Comparison of ENCODE assay signal across 24 mouse cellular contexts in the genomic region with DNA sequence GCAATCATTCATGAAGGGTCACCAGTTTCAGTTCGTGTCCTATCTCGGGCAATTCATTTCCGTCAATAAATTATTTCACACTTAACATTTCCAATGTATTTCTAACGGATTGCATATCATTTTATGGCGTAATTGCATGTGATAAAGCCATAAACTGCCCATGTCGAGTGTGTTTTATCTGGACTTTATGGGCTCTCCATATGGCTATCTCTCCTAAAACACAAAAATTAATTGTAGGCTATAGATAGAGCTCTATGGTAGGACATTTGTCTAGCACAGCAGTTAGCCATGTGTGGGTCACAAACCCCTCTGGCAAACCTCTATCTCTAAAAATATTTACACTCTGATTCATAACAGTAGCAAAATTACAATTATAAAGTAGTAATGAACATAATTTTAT. TPM values are rescaled to one million over a fixed set of nuclear protein-coding genes. Genes with fewer than 3 reads are reported as not detected.
DNase-seq lines count a peak whose midpoint lies in the region; ATAC-seq and TF ChIP-seq lines count a peak whose summit lies in the region.
"Had no signal": no experiment of that assay in that cellular context is flagged by ENCODE, and none has a peak within 500 bp of the region (broad histone marks: within the 10 kb centered on the region; RNA-seq: fewer than 3 reads in every experiment).

No protein-coding gene starts in this region.

- no peak for ATAC-seq in lung, embryonic 14.5 days (ENCODE audit: insufficient read depth)
- no peak for ATAC-seq in lung, postnatal 0 days
- peak; percentile 82 for ATAC-seq in intestine, embryonic 16.5 days
- peak; percentile 73 for ATAC-seq in liver, embryonic 15.5 days (ENCODE audit: insufficient read depth)
- ATAC-seq in forebrain, embryonic 15.5 days (replicated peaks) = no peak
- no peak for ATAC-seq in hindbrain, postnatal 0 days
- ATAC-seq: midbrain, embryonic 13.5 days had no signal

- TF ChIP-seq CTCF in lung, embryonic 14.5 days (IDR thresholded peaks at IDR 0.05; ENCODE audit: low read depth) = no peak
- TF ChIP-seq CTCF in lung, postnatal 0 days (IDR thresholded peaks at IDR 0.05) = no peak
- no peak for TF ChIP-seq CTCF in hindbrain, postnatal 0 days (IDR thresholded peaks at IDR 0.05; ENCODE audit: low read depth)

- H3K9me3 ChIP-seq in lung, embryonic 14.5 days (ENCODE audit: low read depth, low read length) = no peaks in the 10 kb centered on the region
- H3K9me3 ChIP-seq in lung, postnatal 0 days (ENCODE audit: low read length) = no peaks in the 10 kb centered on the region
- no peaks in the 10 kb centered on the region for H3K9me3 ChIP-seq in intestine, embryonic 16.5 days (ENCODE audit: control insufficient read depth, low read length)
- H3K9me3 ChIP-seq in liver, embryonic 15.5 days (replicated peaks) = no peaks in the 10 kb centered on the region
- H3K9me3 ChIP-seq in forebrain, embryonic 15.5 days = no peaks in the 10 kb centered on the region
- H3K9me3 ChIP-seq in hindbrain, postnatal 0 days (ENCODE audit: low read length) = no peaks in the 10 kb centered on the region
- H3K9me3 ChIP-seq: embryonic facial prominence, embryonic 13.5 days; forebrain, embryonic 12.5 days; heart, embryonic 12.5 days; hindbrain, embryonic 13.5 days; midbrain, embryonic 13.5 days; stomach, embryonic 15.5 days had no signal

- H3K4me3 ChIP-seq in lung, embryonic 14.5 days (ENCODE audit: low read depth, low read length) = no peak overlapping the region
- no peak overlapping the region for H3K4me3 ChIP-seq in lung, postnatal 0 days (ENCODE audit: low read depth, low read length)
- no peak overlapping the region for H3K4me3 ChIP-seq in intestine, embryonic 16.5 days (ENCODE audit: low read length)
- H3K4me3 ChIP-seq in liver, embryonic 15.5 days (replicated peaks) = no peak overlapping the region
- H3K4me3 ChIP-seq in forebrain, embryonic 15.5 days = no peak overlapping the region
- no peak overlapping the region for H3K4me3 ChIP-seq in hindbrain, postnatal 0 days (ENCODE audit: low read length)
- H3K4me3 ChIP-seq: embryonic facial prominence, embryonic 13.5 days; erythroblast, embryonic 14.5 days; forebrain, embryonic 12.5 days; heart, embryonic 12.5 days; hindbrain, embryonic 13.5 days; midbrain, embryonic 13.5 days; stomach, embryonic 15.5 days had no signal

- H3K4me1 ChIP-seq in lung, embryonic 14.5 days (ENCODE audit: insufficient read depth) = peaks cover 12% of the 10 kb centered on the region
- peaks cover 11% of the 10 kb centered on the region; the same call in 1 of the 2 replicates for H3K4me1 ChIP-seq in lung, postnatal 0 days (ENCODE audit: insufficient read depth, low read depth, low read length)
- H3K4me1 ChIP-seq in intestine, embryonic 16.5 days (ENCODE audit: control insufficient read depth, insufficient read depth, low read length) = no peaks in the 10 kb centered on the region
- H3K4me1 ChIP-seq in liver, embryonic 15.5 days (replicated peaks) = peaks cover 29% of the 10 kb centered on the region
- peaks cover 16% of the 10 kb centered on the region for H3K4me1 ChIP-seq in forebrain, embryonic 15.5 days
- H3K4me1 ChIP-seq in hindbrain, postnatal 0 days (ENCODE audit: insufficient read depth, low read length) = peaks cover 15% of the 10 kb centered on the region; the same call in 1 of the 2 replicates
- H3K4me1 ChIP-seq: stomach, embryonic 15.5 days had no signal

- H3K4me2 ChIP-seq in lung, embryonic 14.5 days = no peak overlapping the region
- no peak overlapping the region for H3K4me2 ChIP-seq in lung, postnatal 0 days (replicated peaks; ENCODE audit: low read depth, low read length)
- no peak overlapping the region for H3K4me2 ChIP-seq in intestine, embryonic 16.5 days (ENCODE audit: low read depth, low read length)
- H3K4me2 ChIP-seq in liver, embryonic 15.5 days = peak overlapping the region; percentile 25; the same call in 1 of the 2 replicates
- no peak overlapping the region for H3K4me2 ChIP-seq in forebrain, embryonic 15.5 days (replicated peaks)
- H3K4me2 ChIP-seq in hindbrain, postnatal 0 days (ENCODE audit: low read depth, low read length) = no peak overlapping the region
- H3K4me2 ChIP-seq: embryonic facial prominence, embryonic 13.5 days; forebrain, embryonic 12.5 days; heart, embryonic 12.5 days; hindbrain, embryonic 13.5 days; midbrain, embryonic 13.5 days; stomach, embryonic 15.5 days had no signal

- no peaks in the 10 kb centered on the region for H3K27me3 ChIP-seq in lung, embryonic 14.5 days (ENCODE audit: insufficient read depth, low read length)
- no peaks in the 10 kb centered on the region for H3K27me3 ChIP-seq in lung, postnatal 0 days (replicated peaks; ENCODE audit: insufficient read depth, low read length)
- H3K27me3 ChIP-seq in intestine, embryonic 16.5 days (replicated peaks; ENCODE audit: control insufficient read depth, insufficient read depth, low read length) = peaks cover 34% of the 10 kb centered on the region
- peaks cover 5% of the 10 kb centered on the region; the same call in 1 of the 2 replicates for H3K27me3 ChIP-seq in liver, embryonic 15.5 days
- no peaks in the 10 kb centered on the region for H3K27me3 ChIP-seq in forebrain, embryonic 15.5 days
- no peaks in the 10 kb centered on the region for H3K27me3 ChIP-seq in hindbrain, postnatal 0 days (ENCODE audit: insufficient read depth, low read length)
- H3K27me3 ChIP-seq: embryonic facial prominence, embryonic 13.5 days; forebrain, embryonic 12.5 days; hindbrain, embryonic 13.5 days; midbrain, embryonic 13.5 days; stomach, embryonic 15.5 days had no signal

- H3K9ac ChIP-seq in lung, embryonic 14.5 days = no peak overlapping the region
- H3K9ac ChIP-seq in lung, postnatal 0 days (replicated peaks; ENCODE audit: low read depth) = no peak overlapping the region
- H3K9ac ChIP-seq in intestine, embryonic 16.5 days (ENCODE audit: low read depth, low read length) = no peak overlapping the region
- no peak overlapping the region for H3K9ac ChIP-seq in liver, embryonic 15.5 days
- no peak overlapping the region for H3K9ac ChIP-seq in forebrain, embryonic 15.5 days (replicated peaks)
- H3K9ac ChIP-seq in hindbrain, postnatal 0 days (replicated peaks; ENCODE audit: low read length) = no peak overlapping the region
- H3K9ac ChIP-seq: embryonic facial prominence, embryonic 13.5 days; forebrain, embryonic 12.5 days; heart, embryonic 12.5 days; hindbrain, embryonic 13.5 days; midbrain, embryonic 13.5 days; stomach, embryonic 15.5 days had no signal

- H3K36me3 ChIP-seq in lung, embryonic 14.5 days (ENCODE audit: insufficient read depth) = no peaks in the 10 kb centered on the region
- H3K36me3 ChIP-seq in lung, postnatal 0 days (ENCODE audit: insufficient read depth, low read length) = no peaks in the 10 kb centered on the region
- H3K36me3 ChIP-seq in intestine, embryonic 16.5 days (ENCODE audit: control insufficient read depth, insufficient read depth, low read length) = no peaks in the 10 kb centered on the region
- H3K36me3 ChIP-seq in liver, embryonic 15.5 days (replicated peaks) = no peaks in the 10 kb centered on the region
- H3K36me3 ChIP-seq in forebrain, embryonic 15.5 days = no peaks in the 10 kb centered on the region
- H3K36me3 ChIP-seq in hindbrain, postnatal 0 days (ENCODE audit: insufficient read depth, low read length) = no peaks in the 10 kb centered on the region
- H3K36me3 ChIP-seq: embryonic facial prominence, embryonic 13.5 days; forebrain, embryonic 12.5 days; heart, embryonic 12.5 days; hindbrain, embryonic 13.5 days; midbrain, embryonic 13.5 days; stomach, embryonic 15.5 days had no signal

- no peak for TF ChIP-seq EP300 in lung, postnatal 0 days (IDR thresholded peaks at IDR 0.05)

- DNase-seq in lung, embryonic 14.5 days = no peak
- no peak for DNase-seq in lung, postnatal 0 days (ENCODE audit: low spot score)
- DNase-seq in Muller cell, postnatal 12 days (ENCODE audit: inconsistent ontology term) = no peak
- DNase-seq in hindbrain, postnatal 0 days (ENCODE audit: low spot score) = no peak
- DNase-seq: adrenal gland, postnatal 25 days; cerebellum, adult 18-20 months; cerebellum, postnatal 10 days; gastrocnemius, postnatal 14 days; heart, adult 18-20 months; heart, postnatal 4 days; kidney, postnatal 4 days; layer of hippocampus, adult 9-11 months; lung, postnatal 14 days had no signal

- WGBS in lung, embryonic 14.5 days = 65% methylated on average over 6 of the region's 6 CpGs
- WGBS in lung, postnatal 0 days = 60% methylated on average over 6 of the region's 6 CpGs
- 61% methylated on average over 6 of the region's 6 CpGs for WGBS in intestine, embryonic 16.5 days
- 42% methylated on average over 6 of the region's 6 CpGs for WGBS in liver, embryonic 15.5 days (ENCODE audit: insufficient replicate concordance)
- whole genome bisulfite sequencing in forebrain, embryonic 15.5 days = 90% methylated on average over 6 of the region's 6 CpGs
- WGBS in hindbrain, postnatal 0 days = 88% methylated on average over 6 of the region's 6 CpGs

- H3K27ac ChIP-seq in lung, embryonic 14.5 days (ENCODE audit: low read depth) = 0 out of 2 replicates have a peak overlapping the region, but pooled peaks have one; percentile 27
- no peak overlapping the region for H3K27ac ChIP-seq in lung, postnatal 0 days (ENCODE audit: low read length)
- H3K27ac ChIP-seq in intestine, embryonic 16.5 days (ENCODE audit: low read length) = no peak overlapping the region
- H3K27ac ChIP-seq in liver, embryonic 15.5 days (replicated peaks) = no peak overlapping the region
- no peak overlapping the region for H3K27ac ChIP-seq in forebrain, embryonic 15.5 days (replicated peaks)
- H3K27ac ChIP-seq in hindbrain, postnatal 0 days = no peak overlapping the region
- H3K27ac ChIP-seq: embryonic facial prominence, embryonic 13.5 days; forebrain, embryonic 12.5 days; hindbrain, embryonic 13.5 days; kidney, postnatal 0 days; midbrain, embryonic 13.5 days; stomach, embryonic 15.5 days had no signal

RNA-seq across cellular contexts. Expression of gene Camsap2, which starts 15.0 kb away (rescaled TPM):
- 18.2 and 20.0 TPM in 2 replicates for polyA plus RNA-seq in lung, embryonic 14.5 days (2014; fragmentation: Nextera tagmentation; extraction: Ambion mirVana)
- polyA plus RNA-seq in lung, postnatal 0 days (2015; fragmentation: Nextera tagmentation; extraction: Ambion mirVana) = 7.7 and 9.3 TPM in 2 replicates
- polyA plus RNA-seq in intestine, embryonic 16.5 days (2015; fragmentation: Nextera tagmentation; extraction: Ambion mirVana) = 3.7 and 3.9 TPM in 2 replicates
- 5.9 and 6.5 TPM in 2 replicates for polyA plus RNA-seq in liver, embryonic 15.5 days (2015; fragmentation: Nextera tagmentation; extraction: Ambion mirVana)
- 27.8 and 27.9 TPM in 2 replicates for polyA plus RNA-seq in forebrain, embryonic 15.5 days (2015; fragmentation: Nextera tagmentation; extraction: Ambion mirVana)
- 99.1 and 108 TPM in 2 replicates for total RNA-seq in hindbrain, postnatal 0 days (2014; rRNA removed)
- polyA plus RNA-seq in hindbrain, postnatal 0 days (2015; fragmentation: Nextera tagmentation; extraction: Ambion mirVana) = 19.8 and 20.1 TPM in 2 replicates

RNA-seq across cellular contexts. Expression of gene Ddx59, which starts 54.2 kb away (rescaled TPM):
- polyA plus RNA-seq in lung, embryonic 14.5 days (2014; fragmentation: Nextera tagmentation; extraction: Ambion mirVana) = 16.4 and 17.8 TPM in 2 replicates
- polyA plus RNA-seq in lung, postnatal 0 days (2015; fragmentation: Nextera tagmentation; extraction: Ambion mirVana) = 8.0 and 8.5 TPM in 2 replicates
- polyA plus RNA-seq in intestine, embryonic 16.5 days (2015; fragmentation: Nextera tagmentation; extraction: Ambion mirVana) = 10.1 and 12.3 TPM in 2 replicates
- 4.9 and 5.5 TPM in 2 replicates for polyA plus RNA-seq in liver, embryonic 15.5 days (2015; fragmentation: Nextera tagmentation; extraction: Ambion mirVana)
- polyA plus RNA-seq in forebrain, embryonic 15.5 days (2015; fragmentation: Nextera tagmentation; extraction: Ambion mirVana) = 17.4 and 18.4 TPM in 2 replicates
- total RNA-seq in hindbrain, postnatal 0 days (2014; rRNA removed) = 15.0 and 18.3 TPM in 2 replicates
- polyA plus RNA-seq in hindbrain, postnatal 0 days (2015; fragmentation: Nextera tagmentation; extraction: Ambion mirVana) = 15.8 and 16.8 TPM in 2 replicates

Comparison
In these comparisons a context has a peak if more than half of its experiments do, and no peak if none do; other contexts are left out.
1. ATAC-seq: peak in intestine, embryonic 16.5 days (single experiment) and liver, embryonic 15.5 days (single experiment); none in lung, embryonic 14.5 days (single experiment), lung, postnatal 0 days (single experiment), forebrain, embryonic 15.5 days (single experiment) and hindbrain, postnatal 0 days (single experiment).